Mouse (Mus musculus): ENCODE results near the gene Rrp1.

The Rrp1 gene

GRCm38 (mm10) chr10:78412319-78413151 lies at the start of gene Rrp1:
Gene Rrp1, minus strand, starts transcription at chr10:78413043.
- peak; percentile 93 for DNase-seq (ENCODE audit: low spot score)

GRCm38 (mm10) chr10:78461767-78462166 lies 48.9 kb upstream of the Rrp1 start:
- no peak for DNase-seq (ENCODE audit: low spot score)

DNA sequence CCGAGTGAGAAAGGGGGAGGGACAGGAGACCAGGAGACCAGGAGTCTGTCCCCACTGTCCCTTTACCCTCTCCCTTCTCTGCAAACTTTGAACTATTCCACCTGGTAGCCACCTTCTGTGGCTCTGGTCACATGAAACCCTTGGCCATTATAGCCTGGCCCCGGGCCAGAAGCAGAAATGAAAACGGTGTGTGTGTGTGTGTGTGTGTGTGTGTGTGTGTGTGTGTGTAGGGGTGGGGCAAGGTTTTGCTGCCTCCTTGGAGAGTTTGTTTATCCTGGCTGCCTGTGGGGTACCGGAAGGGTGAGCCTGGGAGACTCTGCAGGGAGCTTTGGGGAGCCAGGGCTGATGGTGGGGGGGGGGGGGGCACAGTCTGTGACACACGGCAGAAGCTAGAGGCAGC lies 47.6 kb upstream of the Rrp1 start:
- no peak for DNase-seq (ENCODE audit: low spot score)

- DNase-seq (ENCODE audit: low spot score) = peak; percentile 38
These were observed 45.7 kb upstream of the Rrp1 start for GRCm38 (mm10) chr10:78458348-78459111.

GRCm38 (mm10) chr10:78457495-78458347 lies 44.9 kb upstream of the Rrp1 start:
- peak; percentile 70 for DNase-seq (ENCODE audit: low spot score)

DNA sequence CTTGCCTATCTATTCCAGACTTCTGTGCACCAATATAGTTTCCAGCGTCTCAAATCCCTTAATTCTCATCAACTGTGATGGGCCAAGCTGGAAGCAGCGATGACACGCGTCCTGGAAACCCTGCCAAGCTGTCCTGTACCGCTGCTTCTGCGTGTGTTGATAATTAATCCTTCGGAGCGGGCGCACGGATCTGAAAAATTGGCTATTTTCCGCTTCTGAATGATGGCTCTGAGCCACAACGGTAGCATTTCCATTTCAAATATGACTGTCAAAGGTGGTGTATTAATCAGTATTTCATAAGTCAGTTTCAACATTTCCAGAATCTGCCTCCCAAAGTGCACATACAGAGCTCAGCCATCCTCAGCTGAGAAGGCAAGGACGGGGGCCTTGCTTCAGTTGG lies 43.9 kb upstream of the Rrp1 start:
- no peak for DNase-seq (ENCODE audit: low spot score)

DNA sequence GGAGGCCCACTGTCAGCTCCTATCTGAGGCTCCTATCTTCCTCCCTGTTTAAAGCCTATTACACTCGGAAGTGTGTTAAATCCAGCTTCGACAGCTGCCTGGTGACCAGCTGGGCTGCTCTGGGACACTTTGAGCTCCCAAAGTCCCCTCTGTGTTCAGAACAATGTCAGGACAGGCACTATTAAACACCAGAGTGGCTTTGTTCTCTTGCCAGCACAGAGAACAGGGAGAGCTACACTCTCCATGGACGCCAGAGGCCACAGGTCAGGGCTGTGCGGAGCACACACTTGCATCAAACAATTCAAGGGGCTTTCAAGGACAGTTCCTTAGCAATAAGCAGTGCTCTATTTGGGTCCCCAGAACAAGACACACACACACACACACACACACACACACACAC lies 39.8 kb upstream of the Rrp1 start:
- DNase-seq (ENCODE audit: low spot score) = no peak

DNA sequence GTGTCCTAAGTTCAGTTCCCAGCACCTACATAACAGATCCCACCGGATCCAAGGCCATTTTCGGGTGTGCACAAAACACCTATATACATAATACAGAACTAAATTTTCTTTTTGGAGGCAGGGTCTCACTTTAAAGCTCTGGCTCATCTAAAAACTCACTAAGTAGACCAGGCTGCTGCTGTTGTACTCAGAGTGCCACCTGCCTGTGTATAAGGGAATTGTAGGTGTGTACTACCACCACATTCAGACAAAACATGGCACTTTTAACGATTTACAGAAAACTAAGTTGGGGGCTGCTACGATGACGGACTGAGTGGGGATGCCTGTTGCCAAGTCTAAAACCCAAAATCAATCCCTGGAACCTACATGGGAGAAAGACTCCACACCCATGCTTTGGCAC lies 37.9 kb upstream of the Rrp1 start:
- DNase-seq (ENCODE audit: low spot score) = no peak

DNA sequence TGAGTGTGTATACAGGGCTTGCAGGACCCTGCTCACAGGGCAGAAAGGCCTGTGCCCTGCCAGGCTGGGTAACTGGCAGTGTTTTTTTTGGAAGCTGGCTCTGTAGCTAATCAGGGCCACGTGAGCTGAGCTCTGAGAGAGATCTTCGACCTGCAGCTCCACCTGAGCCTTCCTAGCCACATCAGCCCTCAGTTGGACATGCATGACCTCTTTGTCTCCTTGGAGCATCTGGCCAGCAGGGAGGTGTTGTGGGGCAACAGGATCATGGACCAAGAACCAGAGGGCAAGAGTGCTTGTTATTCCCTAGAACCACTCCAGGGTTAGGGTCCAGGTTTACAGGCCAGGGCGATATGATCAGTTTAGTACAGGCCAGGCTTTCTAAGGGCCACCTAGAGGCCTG lies 34.6 kb upstream of the Rrp1 start:
- DNase-seq (ENCODE audit: low spot score) = no peak

DNA sequence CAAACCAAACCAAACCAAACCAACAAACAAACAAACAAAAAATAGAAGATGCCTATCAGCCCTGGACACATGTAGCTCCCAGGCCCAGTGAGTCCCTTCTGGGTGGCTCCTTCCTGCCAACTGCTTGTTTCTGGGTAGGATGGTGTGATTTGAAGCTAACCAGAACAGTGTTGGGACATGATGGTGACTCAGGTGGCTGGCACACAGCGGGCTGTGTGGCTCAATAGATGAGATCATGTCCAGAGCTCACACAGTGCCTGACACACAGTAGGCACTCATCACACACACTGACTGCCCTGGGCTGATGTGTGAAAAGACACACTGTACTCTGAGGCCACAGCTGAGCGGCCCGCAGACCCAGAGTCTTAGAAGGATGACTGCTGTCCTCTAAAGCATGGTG lies 33.4 kb upstream of the Rrp1 start:
- DNase-seq (ENCODE audit: low spot score) = no peak

DNA sequence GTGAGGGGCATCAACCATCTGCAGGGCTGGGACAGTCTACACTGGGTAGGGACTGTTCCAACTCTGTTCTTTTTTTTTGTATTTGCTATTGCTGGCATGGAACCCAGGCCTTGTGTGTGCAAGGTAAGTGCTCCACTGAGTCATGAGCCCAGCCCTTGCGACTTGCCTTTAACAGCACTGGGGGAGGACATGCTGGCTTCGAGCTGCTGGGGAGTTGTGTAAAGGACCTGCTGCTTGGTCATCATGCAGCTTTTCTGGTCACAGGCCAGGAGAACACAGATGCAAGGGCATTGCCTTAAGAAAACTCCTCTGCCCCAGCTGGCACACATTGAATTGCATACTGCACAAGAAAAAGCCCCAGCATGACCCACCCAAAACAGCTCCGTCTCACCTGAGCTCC lies 29.4 kb upstream of the Rrp1 start:
- no peak for DNase-seq (ENCODE audit: low spot score)

- DNase-seq (ENCODE audit: low spot score) = no peak
These were observed 28.8 kb upstream of the Rrp1 start for GRCm38 (mm10) chr10:78441606-78442005.

- no peak for DNase-seq (ENCODE audit: low spot score)
These were observed 28.0 kb upstream of the Rrp1 start for GRCm38 (mm10) chr10:78440812-78441211.

GRCm38 (mm10) chr10:78439990-78440389 lies 27.1 kb upstream of the Rrp1 start:
- no peak for DNase-seq (ENCODE audit: low spot score)

- DNase-seq (ENCODE audit: low spot score) = no peak
These were observed 26.7 kb upstream of the Rrp1 start for GRCm38 (mm10) chr10:78439550-78439949.

GRCm38 (mm10) chr10:78438094-78438493 lies 25.3 kb upstream of the Rrp1 start:
- DNase-seq (ENCODE audit: low spot score) = peak; percentile 84

DNA sequence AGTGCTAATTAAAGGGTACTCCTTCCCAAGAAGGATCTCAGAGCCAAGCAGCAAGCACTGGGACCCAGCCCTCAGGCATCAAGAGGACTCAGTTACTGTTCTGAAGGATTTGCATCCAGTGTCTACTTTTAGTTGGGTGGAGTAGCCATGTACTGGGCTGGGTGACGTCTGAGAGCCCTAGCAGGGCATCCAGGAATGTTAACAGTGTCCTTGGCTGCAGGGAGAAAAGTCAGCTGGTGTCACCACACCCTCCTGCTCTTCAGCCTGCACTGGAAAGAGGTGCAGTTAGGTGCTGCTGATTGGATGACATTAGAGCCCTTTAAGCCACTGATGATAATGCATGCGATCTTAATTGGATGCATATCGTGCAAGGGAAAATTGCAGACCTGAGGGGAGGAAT lies 20.0 kb upstream of the Rrp1 start:
- no peak for DNase-seq (ENCODE audit: low spot score)

DNA sequence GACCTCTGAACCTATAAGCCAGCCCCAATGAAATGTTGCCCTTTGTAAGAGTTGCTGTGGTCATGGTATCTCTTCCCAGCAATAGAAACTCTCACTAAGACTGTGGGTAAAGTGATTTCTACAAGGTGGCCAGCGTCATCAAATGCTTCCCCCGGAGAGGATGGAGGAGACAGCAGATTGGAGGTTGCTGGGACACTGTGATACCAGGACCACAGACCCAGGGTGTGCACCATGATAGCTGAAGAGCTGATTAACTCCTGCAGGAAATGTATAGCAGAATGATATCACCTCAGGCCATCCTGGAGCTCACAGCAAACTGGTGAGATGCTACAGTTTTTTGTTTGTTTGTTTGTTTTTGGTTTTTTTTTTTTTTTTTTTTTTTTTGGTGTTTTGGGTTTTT lies 16.9 kb upstream of the Rrp1 start:
- no peak for DNase-seq (ENCODE audit: low spot score)

DNA sequence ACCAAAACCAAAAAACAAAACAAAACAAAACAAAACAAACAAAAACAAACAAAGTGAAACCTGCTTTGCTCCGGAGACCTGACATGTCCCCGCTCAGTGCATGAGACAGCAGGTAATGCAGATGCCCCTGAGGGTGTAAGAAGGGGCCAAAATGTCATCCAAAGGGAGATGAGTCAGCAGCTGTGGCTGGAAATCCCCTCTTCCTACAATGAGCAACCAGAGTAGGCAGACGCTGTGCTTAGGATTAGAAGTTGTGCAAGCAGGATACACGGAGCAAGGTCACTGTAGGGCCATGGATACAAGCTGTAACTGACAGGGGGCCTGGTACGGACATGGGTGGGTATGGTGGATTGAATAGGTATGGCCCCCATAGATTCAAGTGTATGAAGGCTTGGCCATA lies 16.3 kb upstream of the Rrp1 start:
- no peak for DNase-seq (ENCODE audit: low spot score)

DNA sequence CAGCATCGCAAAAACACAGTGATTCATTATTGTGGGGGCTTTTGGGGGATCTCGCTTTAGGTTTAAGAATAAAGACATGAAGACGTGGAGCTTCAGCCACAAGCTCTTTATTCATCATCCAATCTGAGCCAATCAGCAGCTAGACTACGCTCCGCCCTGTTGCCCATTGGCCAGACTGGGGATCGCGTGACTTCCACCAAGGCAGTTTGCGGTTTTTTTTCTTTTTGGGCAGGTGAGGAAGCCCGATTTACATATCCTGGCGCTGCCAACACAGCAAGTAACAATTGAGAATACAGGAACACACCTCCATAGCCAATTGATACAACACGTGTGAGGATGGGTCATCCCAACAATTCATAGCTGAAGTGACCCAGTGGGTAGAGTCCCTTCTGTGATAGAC lies 15.2 kb upstream of the Rrp1 start:
- no peak for DNase-seq (ENCODE audit: low spot score)

DNA sequence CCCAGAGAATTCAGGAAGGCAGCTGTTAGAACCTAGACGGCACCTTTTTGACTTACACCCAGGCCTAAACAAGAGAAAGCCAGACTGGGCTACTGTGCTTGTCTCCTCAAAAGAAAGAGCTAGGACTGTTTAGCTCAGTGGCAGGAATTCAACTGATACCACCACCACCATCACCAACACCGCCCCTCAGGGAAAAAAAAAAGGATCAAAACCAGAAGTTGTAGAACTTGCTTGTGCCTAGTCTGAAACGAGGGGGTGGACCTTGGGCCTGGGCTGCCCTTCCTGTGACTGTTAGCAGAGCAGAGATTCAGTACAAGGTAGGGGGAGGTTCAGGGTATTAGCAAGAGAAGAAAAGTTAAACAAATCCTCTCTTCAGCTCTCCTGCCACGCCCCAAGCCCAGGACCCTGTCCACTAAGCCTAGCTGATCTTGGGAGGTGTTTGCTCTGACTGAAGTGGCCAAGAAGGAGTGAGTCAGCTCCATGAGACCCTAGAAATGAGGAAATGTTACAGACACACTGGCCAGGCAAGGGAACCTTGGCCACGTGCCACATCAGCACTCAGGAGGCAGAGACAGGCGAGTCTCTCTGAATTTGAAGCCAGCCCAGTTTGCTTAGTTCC lies 13.4 kb upstream of the Rrp1 start:
- peak; percentile 38 for DNase-seq (ENCODE audit: low spot score)
